Mouse (Mus musculus) cerebellum, postnatal 14 days (tissue): ENCODE data around the gene Npr1.

ENCODE experiments used
- DNase-seq, 2 experiments: peaks; one replicate each; pipeline ENCODE4 v3.0.0; 2021; ENCODE audit warnings: mixed read lengths in 2 of 2

Npr1 gene

GRCm38 (mm10) chr3:90475831-90476611 lies 10.4 kb upstream of the Npr1 start, which contains the start of gene Ilf2:
TSS of gene Ilf2 (plus strand) at chr3:90476126.
- DNase-seq, result peak; percentile 96 to 97

- DNase-seq, result peak; percentile 12 to 30
These were observed 9.6 kb upstream of the Npr1 start for GRCm38 (mm10) chr3:90475151-90475830.

GRCm38 (mm10) chr3:90472213-90472612 lies 6.5 kb upstream of the Npr1 start:
- peak; percentile 47 to 61 for DNase-seq

GRCm38 (mm10) chr3:90467618-90468300 lies 2.1 kb upstream of the Npr1 start:
- no peak for DNase-seq

- DNase-seq, result peak; percentile 71 to 76
These were observed 673 bp upstream of the Npr1 start for GRCm38 (mm10) chr3:90466311-90466766.

GRCm38 (mm10) chr3:90465081-90465685 lies 483 bp downstream of the Npr1 start:
- peak; percentile 35 to 39 for DNase-seq

GRCm38 (mm10) chr3:90464552-90465080 lies 1.1 kb downstream of the Npr1 start:
- DNase-seq, result peak in 1 of 2 experiments; percentile 24

GRCm38 (mm10) chr3:90462579-90462978 lies 3.1 kb downstream of the Npr1 start:
- DNase-seq, result no peak

- no peak for DNase-seq
These were observed 3.7 kb downstream of the Npr1 start for GRCm38 (mm10) chr3:90461935-90462334.

- DNase-seq, result no peak
These were observed 5.4 kb downstream of the Npr1 start for GRCm38 (mm10) chr3:90460315-90460714.

- DNase-seq, result no peak
These were observed 5.9 kb downstream of the Npr1 start for GRCm38 (mm10) chr3:90459727-90460126.

GRCm38 (mm10) chr3:90454931-90455330 lies 10.7 kb downstream of the Npr1 start:
- DNase-seq, result no peak

GRCm38 (mm10) chr3:90451396-90452095 lies 14.1 kb downstream of the Npr1 start:
- no peak for DNase-seq

- no peak for DNase-seq
These were observed 14.8 kb downstream of the Npr1 start for GRCm38 (mm10) chr3:90450874-90451273.

GRCm38 (mm10) chr3:90448626-90449025 lies 17.0 kb downstream of the Npr1 start:
- DNase-seq, result no peak

- peak in 1 of 2 experiments; percentile 7 for DNase-seq
These were observed 18.6 kb downstream of the Npr1 start for GRCm38 (mm10) chr3:90447123-90447494.

- peak; percentile 67 to 75 for DNase-seq
These were observed 19.1 kb downstream of the Npr1 start for GRCm38 (mm10) chr3:90446389-90447122.

GRCm38 (mm10) chr3:90445417-90446200 lies 20.1 kb downstream of the Npr1 start:
- DNase-seq, result peak in 1 of 2 experiments; percentile 13

GRCm38 (mm10) chr3:90443977-90444376 lies 21.7 kb downstream of the Npr1 start:
- no peak for DNase-seq

GRCm38 (mm10) chr3:90440756-90441155 lies 24.9 kb downstream of the Npr1 start:
- DNase-seq, result no peak
